Mouse (Mus musculus) induced T-regulatory cell, adult 2 months (primary cell): ENCODE measurements around the gene Tom1l1.
"Not testable (repeated sequence)": the region's sequence is repeated elsewhere in the genome, so short reads cannot be mapped to it uniquely, and the experiment has no call there.

Experiments
- DNase-seq: peaks from one replicate; pipeline ENCODE4 v3.0.0-alpha.2; 2012; ENCODE audit warnings: low read depth

Gene Tom1l1

GRCm38 (mm10) chr11:90687460-90688416 is at the start of gene Tom1l1:
TSS of gene Tom1l1 (minus strand) at chr11:90688366.
- no peak for DNase-seq

- DNase-seq = no peak
These were observed 45.4 kb upstream of the Tom1l1 start for GRCm38 (mm10) chr11:90733575-90733974.

DNA sequence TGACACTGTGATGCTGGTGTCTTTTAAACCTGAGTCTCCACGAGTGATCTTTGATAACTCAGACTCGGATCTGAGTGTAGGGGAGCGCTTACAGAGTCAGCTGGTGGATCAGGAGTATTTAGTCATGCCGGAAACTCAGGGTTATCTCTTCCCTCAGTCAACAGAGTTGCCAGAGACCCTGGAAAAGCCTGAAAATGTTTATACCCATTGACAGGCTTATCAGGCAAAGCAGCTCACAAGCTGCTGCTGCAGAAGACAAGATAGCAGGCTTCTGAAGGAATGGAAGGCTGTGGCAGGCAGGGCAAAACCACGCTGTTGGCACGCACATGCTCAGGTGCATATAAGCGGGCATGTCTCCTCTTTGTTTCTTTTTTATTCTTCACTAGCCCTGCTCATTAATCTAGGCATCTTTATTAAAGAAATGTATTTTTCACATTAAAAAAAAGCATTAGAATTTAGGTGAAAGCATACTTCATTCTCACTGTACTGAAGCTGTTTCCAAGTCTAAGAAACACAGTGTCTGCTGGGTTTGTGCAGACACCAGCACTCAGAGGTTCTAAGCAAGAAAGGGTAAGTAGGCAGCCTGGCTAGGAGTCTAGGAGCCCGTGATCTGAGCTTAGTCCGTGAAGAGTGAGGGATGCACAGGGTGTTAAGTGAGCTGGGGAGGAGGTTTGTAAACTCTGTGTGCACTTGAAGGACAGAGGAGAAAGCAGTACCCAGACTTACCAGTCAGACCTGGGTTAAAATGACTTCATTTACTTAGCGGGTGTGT is 39.4 kb upstream of the Tom1l1 start:
- DNase-seq = no peak

DNA sequence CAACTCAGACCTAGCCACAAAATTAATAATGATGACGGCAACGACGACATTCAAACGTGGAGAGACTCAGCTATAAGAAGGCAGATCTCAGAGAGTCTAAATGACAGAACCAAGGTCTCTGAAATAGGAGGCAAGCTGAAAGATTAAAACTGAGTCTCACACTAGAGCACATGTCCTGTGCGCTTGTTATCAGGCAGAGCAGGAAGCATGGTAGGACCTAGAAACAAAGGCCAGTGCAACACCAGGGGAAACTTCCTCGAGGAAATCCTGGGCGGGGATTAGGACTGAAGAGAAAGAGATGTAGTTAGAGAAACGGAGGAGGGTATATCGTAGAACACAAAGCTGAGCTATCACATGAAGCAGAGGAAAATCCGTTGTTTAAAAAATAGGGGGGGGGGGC is 38.6 kb upstream of the Tom1l1 start:
- no peak for DNase-seq

- no peak for DNase-seq
These were observed 34.1 kb upstream of the Tom1l1 start for GRCm38 (mm10) chr11:90722304-90722703.

DNA sequence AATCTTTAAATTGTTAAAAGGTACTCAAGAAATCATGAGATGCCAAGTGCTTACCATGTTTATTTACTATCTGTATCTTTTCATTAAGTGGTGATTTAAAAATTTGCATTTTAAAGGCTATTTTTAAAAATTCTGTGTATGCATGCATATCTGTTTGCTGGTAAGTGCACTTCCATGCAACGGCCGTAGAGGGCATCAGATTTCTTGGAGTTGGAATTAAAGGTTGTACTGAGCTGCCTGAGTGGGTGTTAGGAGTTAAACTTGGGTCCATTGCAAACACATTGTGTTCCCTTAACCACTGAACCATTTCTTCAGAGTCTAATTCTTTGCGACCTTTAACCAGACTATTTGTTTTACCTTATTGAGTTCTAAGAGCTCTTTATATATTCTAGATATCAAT is 29.6 kb upstream of the Tom1l1 start:
- DNase-seq = no peak

GRCm38 (mm10) chr11:90711596-90711995 is 23.4 kb upstream of the Tom1l1 start:
- DNase-seq = no peak

DNA sequence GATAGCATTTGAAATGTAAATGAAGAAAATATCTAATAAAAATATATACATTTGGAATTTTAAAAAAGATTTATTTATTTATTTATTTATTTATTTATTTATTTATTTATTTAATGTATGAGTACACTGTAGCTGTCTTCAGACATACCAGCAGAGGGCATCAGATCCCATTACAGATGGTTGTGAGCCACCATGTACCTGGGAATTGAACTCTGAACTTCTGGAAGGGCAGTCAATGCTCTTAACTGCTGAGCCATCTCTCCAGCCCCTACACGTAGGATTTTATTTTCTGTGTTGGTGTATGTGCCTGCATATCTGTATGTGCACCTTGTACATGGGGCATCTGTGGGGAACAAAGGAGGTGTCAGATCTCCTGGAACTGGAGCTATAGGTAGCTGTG is 19.0 kb upstream of the Tom1l1 start:
- DNase-seq = not testable (repeated sequence)

DNA sequence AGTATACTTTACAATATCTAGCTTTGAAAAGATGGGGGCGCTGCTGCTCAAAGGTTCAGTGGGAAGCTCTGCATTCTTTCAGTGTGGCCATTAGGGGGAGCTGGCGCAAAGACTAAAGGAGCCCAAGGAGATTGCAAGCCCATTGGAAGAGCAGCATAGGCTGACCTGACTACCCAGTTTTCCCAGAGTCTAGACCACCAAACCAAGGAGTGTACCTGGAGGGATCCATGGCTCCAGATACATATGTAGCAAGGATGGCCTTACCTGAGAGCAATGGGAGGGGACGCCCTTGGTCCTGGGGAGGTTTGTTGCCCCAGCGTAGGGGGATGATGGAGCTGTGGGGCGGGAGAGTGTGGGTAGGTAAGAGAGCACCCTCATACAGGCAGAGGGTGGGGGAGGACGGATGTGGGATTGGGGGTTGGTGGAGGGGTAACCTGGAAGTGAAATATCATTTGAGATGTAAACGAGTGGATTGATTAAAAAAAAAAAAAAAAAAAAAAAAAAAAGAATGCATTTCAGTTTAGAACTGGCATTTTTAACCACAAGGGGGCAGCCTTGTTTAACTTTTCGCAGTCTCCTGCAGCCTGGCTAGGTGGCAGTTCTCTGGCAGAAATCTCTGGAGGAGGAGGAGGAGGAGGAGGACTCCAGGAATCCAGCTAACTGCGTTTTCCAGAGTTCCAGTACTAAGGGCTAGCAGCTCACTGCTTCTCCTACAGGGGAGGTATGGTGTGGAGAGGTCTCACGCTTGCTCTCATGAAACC is 9.5 kb upstream of the Tom1l1 start:
- DNase-seq = peak; percentile 66

- no peak for DNase-seq
These were observed 7.6 kb upstream of the Tom1l1 start for GRCm38 (mm10) chr11:90695811-90696210.

- no peak for DNase-seq
These were observed 6.0 kb upstream of the Tom1l1 start for GRCm38 (mm10) chr11:90694206-90694605.

DNA sequence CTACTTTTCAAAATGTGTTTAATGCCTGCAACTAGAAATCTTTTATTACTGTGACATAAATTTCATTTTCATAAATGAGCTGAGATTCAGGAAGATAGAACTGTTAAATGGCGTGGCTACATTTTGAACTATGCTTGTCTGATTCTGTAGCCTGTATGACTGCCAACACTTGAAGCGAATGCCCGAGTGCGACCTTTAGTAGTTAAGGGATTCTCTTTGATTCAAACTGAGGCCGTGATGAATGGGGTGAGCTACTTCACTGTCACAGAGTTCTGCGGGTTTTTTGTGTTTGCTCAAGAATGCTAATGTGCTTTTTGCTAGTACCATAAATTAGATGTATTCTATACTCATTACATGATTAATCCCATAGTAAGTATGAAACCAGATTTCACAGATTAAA is 2.2 kb upstream of the Tom1l1 start:
- no peak for DNase-seq

DNA sequence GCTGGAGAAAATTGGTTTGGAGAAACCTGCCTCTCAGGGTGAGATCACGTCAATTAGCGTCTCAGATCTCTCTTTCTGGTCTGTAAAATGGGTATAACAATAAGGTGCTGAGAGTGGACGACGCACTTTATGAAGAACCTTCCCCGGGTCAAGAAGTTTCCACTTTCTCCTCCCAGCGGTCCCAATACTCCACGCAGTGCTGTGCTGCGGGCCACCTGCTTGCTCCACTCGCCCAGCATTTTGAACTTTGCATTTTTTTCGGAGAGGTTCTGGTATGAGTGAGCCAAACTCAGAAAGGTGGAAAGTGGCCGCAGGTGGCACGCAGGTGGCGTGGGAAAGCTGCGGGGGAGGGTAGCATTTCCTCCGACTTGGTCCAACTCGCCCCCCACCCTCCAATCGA is 1.1 kb downstream of the Tom1l1 start:
- DNase-seq = no peak

DNA sequence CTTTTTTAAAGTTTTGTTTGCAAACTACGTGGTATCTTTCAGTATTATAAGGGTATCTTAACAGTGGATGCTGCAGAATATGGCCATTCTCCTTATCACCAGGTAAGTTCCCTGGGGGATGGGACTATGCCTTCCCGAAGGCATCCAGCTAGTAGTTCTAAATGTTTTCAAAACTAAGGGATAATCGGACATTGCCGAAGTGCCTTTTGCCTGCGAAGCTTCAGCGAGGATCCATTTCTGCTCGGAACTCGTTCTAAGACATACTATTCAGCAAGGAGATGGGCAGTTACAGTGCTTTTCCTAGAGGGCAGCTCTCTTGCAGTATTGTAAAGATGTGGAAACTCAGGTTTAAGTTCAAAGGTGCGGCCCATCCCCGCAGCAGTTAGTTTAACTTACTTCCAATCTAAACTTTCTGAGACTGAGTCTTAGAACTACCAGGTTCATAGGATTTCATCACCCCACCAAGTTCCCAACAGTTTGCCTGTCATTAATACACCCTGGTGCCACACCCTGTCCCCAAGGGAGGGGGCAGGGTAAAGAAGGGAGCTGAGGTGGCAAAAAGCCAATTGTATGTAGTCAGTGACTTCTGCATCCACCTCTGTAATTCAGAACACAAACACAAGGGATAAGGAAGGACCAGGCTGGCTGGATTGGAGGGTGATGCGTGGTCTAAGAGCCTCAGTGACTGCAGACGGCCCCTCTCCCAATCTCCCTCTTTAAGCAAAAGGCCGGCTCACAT is 1.7 kb downstream of the Tom1l1 start:
- DNase-seq = no peak

DNA sequence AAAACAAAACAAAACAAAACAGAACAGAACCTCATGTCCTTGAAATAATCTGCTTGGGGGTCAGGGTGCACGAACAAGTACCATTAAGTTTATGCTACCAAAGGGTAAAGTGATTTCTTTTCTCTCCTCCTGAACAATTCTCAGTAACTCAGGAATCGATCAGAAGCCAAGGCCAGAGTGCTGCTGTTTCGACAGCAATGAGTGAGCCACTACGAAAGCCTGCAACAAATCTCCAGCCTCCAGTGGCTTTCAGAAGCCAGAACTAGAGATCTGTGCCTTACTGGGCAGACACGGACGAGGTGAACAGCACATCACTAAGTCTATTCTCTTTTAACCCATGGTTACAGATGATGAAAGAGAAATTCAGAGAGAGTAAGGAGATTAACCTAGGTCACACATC is 3.0 kb downstream of the Tom1l1 start:
- no peak for DNase-seq

GRCm38 (mm10) chr11:90684765-90685164 is 3.4 kb downstream of the Tom1l1 start:
- no peak for DNase-seq

- no peak for DNase-seq
These were observed 7.0 kb downstream of the Tom1l1 start for GRCm38 (mm10) chr11:90681171-90681570.

GRCm38 (mm10) chr11:90678582-90678981 is 9.6 kb downstream of the Tom1l1 start:
- no peak for DNase-seq

- DNase-seq = no peak
These were observed 10.3 kb downstream of the Tom1l1 start for GRCm38 (mm10) chr11:90677771-90678288.

GRCm38 (mm10) chr11:90677027-90677426 is 11.1 kb downstream of the Tom1l1 start:
- DNase-seq = no peak

DNA sequence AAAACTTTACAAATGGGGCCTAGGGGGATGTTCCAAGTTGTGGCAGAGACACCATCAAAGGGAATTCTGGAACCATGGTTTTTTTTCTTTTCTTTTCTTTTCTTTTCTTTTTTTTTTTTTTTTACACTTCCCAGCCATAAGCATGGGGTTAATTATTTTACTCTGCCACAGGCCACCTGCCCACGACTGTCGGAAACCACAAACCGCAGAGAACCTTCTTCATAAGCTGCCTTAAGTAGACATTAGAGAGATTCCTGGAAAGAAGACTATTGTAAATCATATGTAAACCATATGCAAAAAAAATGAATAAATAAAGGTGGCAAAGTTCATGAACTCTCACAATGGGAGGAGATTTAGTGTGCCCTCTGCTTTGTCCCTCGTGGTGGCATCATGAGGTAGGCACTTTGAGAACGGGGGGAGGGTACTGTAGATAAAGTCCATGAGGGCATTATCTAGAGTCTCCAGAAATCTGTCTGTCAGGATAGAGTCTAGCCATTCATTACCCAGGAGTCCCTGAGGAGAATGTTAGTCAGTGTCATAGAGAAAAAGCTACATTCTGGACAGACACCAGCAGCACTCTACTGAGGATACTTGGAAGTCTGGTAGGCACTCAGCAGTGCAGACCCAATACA is 12.6 kb downstream of the Tom1l1 start:
- DNase-seq = peak; percentile 23
